Mouse (Mus musculus): ENCODE data around the gene Ephb6. TPM values are rescaled to one million over a fixed set of nuclear protein-coding genes. Genes with fewer than 3 reads are reported as not detected.

Ephb6 gene
- polyA plus RNA-seq, 1 experiment from 2014 or later: 14.6 TPM

Other genes with a start within 250 kb of the Ephb6 start
- gene Prss3, start 227.8 kb upstream of the Ephb6 start, polyA plus RNA-seq (2016; fragmentation: Nextera tagmentation; extraction: Ambion mirVana): not detected in 2 replicates
- gene Gm5771, start 213.1 kb upstream of the Ephb6 start, polyA plus RNA-seq (2016; fragmentation: Nextera tagmentation; extraction: Ambion mirVana): not detected in 2 replicates
- gene Gm10334, start 159.3 kb upstream of the Ephb6 start, polyA plus RNA-seq (2016; fragmentation: Nextera tagmentation; extraction: Ambion mirVana): not detected in 2 replicates
- not detected in 2 replicates for gene Prss1, start 146.6 kb upstream of the Ephb6 start, polyA plus RNA-seq (2016; fragmentation: Nextera tagmentation; extraction: Ambion mirVana)
- gene Prss2, start 83.7 kb upstream of the Ephb6 start, polyA plus RNA-seq (2016; fragmentation: Nextera tagmentation; extraction: Ambion mirVana): not detected in 2 replicates
- 0.16 and 0.25 TPM in 2 replicates for gene Trpv6, start 30.9 kb downstream of the Ephb6 start, polyA plus RNA-seq (2016; fragmentation: Nextera tagmentation; extraction: Ambion mirVana)
- not detected in 2 replicates for gene Trpv5, start 75.3 kb downstream of the Ephb6 start, polyA plus RNA-seq (2016; fragmentation: Nextera tagmentation; extraction: Ambion mirVana)
- not detected in 2 replicates for gene Llcfc1, start 78.9 kb downstream of the Ephb6 start, polyA plus RNA-seq (2016; fragmentation: Nextera tagmentation; extraction: Ambion mirVana)
- gene Kel, start 98.9 kb downstream of the Ephb6 start, polyA plus RNA-seq (2016; fragmentation: Nextera tagmentation; extraction: Ambion mirVana): 7.7 and 10.9 TPM in 2 replicates
- gene Olfr459, start 169.7 kb downstream of the Ephb6 start, polyA plus RNA-seq (2016; fragmentation: Nextera tagmentation; extraction: Ambion mirVana): not detected in 2 replicates
- not detected in 2 replicates for gene Pip, start 242.1 kb downstream of the Ephb6 start, polyA plus RNA-seq (2016; fragmentation: Nextera tagmentation; extraction: Ambion mirVana)
- gene Sval2, start 247.5 kb downstream of the Ephb6 start, polyA plus RNA-seq (2016; fragmentation: Nextera tagmentation; extraction: Ambion mirVana): not detected in 2 replicates